Mouse (Mus musculus): Measurements from ENCODE around the gene Stard9. TPM values are rescaled to one million over a fixed set of nuclear protein-coding genes. Genes with fewer than 3 reads are reported as not detected.

Stard9 gene
- 16.2 TPM for polyA plus RNA-seq (2015; fragmentation: Illumina TruSeq; extraction: RNeasy Lipid Tissue Mini Kit (QIAGEN cat#74804); ENCODE audit: insufficient read depth, low replicate concordance)

DNA sequence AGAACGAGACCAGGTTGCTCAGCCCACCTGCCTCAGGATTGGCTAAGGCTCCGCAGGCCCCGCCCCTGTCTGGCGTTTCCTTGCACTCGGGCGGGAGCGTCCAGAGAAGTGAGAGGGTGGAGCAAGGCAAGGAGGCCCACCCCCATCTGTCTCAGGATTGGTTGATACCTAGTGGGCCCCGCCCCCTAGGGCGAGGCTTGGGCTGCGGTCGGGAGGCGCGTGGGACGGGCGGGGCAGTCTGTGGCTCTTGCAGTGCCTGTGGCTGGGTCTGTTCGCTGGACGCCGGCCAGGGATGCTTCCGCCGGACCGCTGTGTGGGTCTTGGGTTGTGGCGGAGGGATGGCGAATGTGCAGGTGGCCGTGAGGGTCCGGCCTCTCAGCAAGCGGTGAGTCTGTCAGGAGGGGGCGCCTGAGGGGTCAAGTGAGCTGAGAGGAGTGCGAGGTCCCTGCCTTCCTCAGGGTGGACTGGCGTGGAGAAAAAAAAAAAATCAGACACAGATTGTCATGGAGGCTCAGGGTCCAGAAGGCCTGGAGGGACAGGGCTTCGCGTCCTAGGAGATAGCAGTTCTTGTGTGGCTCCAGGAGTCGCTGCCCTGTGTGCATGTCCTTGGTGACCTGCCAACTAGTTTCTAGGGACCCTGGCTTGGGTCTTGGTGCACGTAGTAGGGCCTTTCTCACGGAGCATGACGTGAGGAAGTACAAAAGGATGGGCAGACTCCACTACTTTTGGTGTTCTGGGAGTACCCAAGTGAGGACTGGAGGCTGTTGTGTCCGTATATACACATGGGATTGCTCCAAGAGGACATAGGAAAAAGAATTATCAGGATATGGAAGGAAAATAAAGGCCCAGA lies at the start of gene Stard9:
Stard9 (plus strand) TSS at position 236 of the 850 bp plus-strand sequence.

DNA sequence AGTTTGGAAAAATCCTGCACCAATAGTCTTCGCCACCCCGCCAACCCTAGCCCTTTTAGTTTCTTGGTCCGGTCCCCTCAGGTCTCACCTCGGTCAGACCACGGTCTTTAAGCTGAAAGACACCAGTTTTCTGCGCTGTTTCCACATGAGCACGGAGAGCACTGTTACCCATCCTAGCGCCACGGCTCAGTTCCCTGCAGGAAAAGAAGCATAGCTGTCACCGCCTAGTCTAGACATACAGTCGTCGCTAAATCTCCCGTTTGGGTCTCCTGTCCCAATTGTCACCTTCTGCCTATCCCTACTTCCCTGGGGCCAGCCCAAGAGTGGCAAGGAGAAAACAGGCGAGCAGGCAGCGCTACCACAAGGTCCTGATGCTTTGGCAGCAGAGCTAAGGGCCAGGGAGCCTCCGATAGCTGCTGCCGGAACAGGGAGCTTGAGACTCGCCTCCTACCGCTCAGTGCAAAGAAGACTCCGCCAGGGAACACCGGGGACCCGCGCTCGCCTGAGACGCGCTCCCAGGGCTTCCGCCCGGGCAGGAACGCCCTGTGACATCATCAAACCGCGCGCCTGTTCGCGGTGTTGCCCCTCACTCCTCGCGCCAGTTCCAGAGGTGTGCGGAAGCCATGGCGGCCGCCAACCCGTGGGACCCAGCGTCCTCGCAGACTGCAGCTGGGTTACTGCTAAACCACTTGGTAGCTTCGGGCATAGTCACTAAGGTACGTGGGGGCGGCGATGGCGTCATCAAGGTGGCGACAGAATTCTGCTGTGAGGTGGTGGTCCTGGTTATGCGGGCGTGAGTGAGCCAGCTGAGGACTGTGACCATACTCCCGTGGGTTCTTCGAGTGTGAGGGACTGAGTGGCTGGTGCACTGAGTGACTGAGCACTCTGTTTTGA lies 19.8 kb upstream of the Stard9 start, which contains the start of the genes Haus2 and Lrrc57:
Haus2 (plus strand) TSS at position 554 of the 894 bp plus-strand sequence.
Lrrc57 (minus strand) TSS at position 691 of the 894 bp plus-strand sequence.

Other genes with a start within 250 kb of the Stard9 start
- 45.7 TPM for gene Ganc, start 225.2 kb upstream of the Stard9 start, polyA plus RNA-seq (2015; fragmentation: Illumina TruSeq; extraction: RNeasy Lipid Tissue Mini Kit (QIAGEN cat#74804); ENCODE audit: insufficient read depth, low replicate concordance)
- 70.2 TPM for gene Tmem87a, start 225.0 kb upstream of the Stard9 start, polyA plus RNA-seq (2015; fragmentation: Illumina TruSeq; extraction: RNeasy Lipid Tissue Mini Kit (QIAGEN cat#74804); ENCODE audit: insufficient read depth, low replicate concordance)
- 7.2 TPM for gene Capn3, start 173.1 kb upstream of the Stard9 start, polyA plus RNA-seq (2015; fragmentation: Illumina TruSeq; extraction: RNeasy Lipid Tissue Mini Kit (QIAGEN cat#74804); ENCODE audit: insufficient read depth, low replicate concordance)
- 95.5 TPM for gene Zfp106, start 65.3 kb upstream of the Stard9 start, polyA plus RNA-seq (2015; fragmentation: Illumina TruSeq; extraction: RNeasy Lipid Tissue Mini Kit (QIAGEN cat#74804); ENCODE audit: insufficient read depth, low replicate concordance)
- 96.5 TPM for gene Snap23, start 61.5 kb upstream of the Stard9 start, polyA plus RNA-seq (2015; fragmentation: Illumina TruSeq; extraction: RNeasy Lipid Tissue Mini Kit (QIAGEN cat#74804); ENCODE audit: insufficient read depth, low replicate concordance)
- 16.6 TPM for gene Haus2, start 19.7 kb upstream of the Stard9 start, polyA plus RNA-seq (2015; fragmentation: Illumina TruSeq; extraction: RNeasy Lipid Tissue Mini Kit (QIAGEN cat#74804); ENCODE audit: insufficient read depth, low replicate concordance)
- gene Lrrc57, start 19.6 kb upstream of the Stard9 start, polyA plus RNA-seq (2015; fragmentation: Illumina TruSeq; extraction: RNeasy Lipid Tissue Mini Kit (QIAGEN cat#74804); ENCODE audit: insufficient read depth, low replicate concordance) = 29.4 TPM
- gene Cdan1, start 221.0 kb downstream of the Stard9 start, polyA plus RNA-seq (2015; fragmentation: Illumina TruSeq; extraction: RNeasy Lipid Tissue Mini Kit (QIAGEN cat#74804); ENCODE audit: insufficient read depth, low replicate concordance) = 14.7 TPM
- 5.8 TPM for gene Ttbk2, start 221.5 kb downstream of the Stard9 start, polyA plus RNA-seq (2015; fragmentation: Illumina TruSeq; extraction: RNeasy Lipid Tissue Mini Kit (QIAGEN cat#74804); ENCODE audit: insufficient read depth, low replicate concordance)